Mouse (Mus musculus): ENCODE data around the gene Ppm1n.

DNA sequence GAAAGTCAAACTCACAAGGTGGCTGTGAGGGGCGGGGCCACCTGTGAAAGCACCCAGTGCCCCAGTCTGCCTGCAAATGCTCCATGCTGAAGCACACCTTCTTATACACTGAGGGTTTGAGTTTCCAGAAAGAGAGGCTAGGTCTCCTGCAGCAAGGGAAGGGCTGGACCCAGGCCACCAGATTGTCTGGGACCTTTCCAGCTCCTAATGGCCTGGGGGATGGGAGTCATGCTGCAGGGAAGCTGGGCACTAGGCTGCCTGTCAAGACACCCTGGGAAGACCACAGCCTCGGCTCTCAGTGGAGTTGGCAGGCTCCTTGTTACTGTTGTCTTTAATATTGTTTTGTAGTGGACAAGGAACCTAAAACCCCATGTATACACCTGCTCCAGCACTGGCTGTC lies 43.5 kb downstream of the Ppm1n start:
- TF ChIP-seq CTCF (IDR thresholded peaks at IDR 0.05; ENCODE audit: borderline replicate concordance, insufficient read depth, low read length) (no peak), POLR2A (IDR thresholded peaks at IDR 0.05; ENCODE audit: low read depth, low read length) (no peak)

All from embryonic fibroblast, embryonic 13.5 days (primary cell).